Mouse (Mus musculus): ENCODE measurements around the gene Chst14. TPM values are rescaled to one million over a fixed set of nuclear protein-coding genes. Genes with fewer than 3 reads are reported as not detected.

The Chst14 gene
- polyA plus RNA-seq, 1 experiment = 1.0 TPM

DNA sequence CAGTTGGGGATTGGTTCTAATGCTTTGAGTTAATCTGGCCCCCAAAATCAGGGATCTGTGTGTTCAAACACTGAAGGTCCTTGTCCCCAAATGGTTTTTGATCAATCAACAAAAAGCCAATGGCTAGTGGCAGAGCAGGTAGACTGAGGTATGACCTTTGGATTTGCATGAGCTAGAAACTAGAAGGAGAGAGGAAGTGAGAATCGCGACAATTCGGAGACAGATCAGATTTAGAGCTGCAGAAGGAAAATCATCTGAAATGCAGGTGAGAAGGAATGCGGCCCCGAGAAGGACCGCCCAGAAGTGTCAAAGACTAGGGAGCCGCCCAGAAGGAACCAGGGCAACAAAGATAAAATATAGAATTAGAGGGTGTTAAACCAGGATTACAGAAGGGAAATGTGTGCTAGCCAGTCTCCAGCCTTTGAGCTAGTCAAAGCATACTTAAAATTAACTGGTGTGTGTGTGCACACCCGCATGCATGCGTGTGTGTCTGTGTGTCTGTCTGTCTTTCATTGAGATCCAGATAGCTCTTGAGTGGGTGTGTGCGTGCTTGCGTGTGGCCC, 43.4 kb downstream of the Chst14 start:
- no peak overlapping the region for H3K27ac ChIP-seq (ENCODE audit: control insufficient read depth, insufficient read depth, low read depth, low read length)
- no peaks in the 10 kb centered on the region for H3K27me3 ChIP-seq (ENCODE audit: control insufficient read depth, insufficient read depth, low read length)
- H3K4me3 ChIP-seq (ENCODE audit: control insufficient read depth, low read depth, low read length) = no peak overlapping the region
- peaks cover 3% of the 10 kb centered on the region; the same call in 1 of the 2 replicates for H3K4me1 ChIP-seq (ENCODE audit: control insufficient read depth, insufficient read depth, low read length)
- H3K36me3 ChIP-seq (ENCODE audit: control insufficient read depth, insufficient read depth, low read length) = no peaks in the 10 kb centered on the region
- TF ChIP-seq CTCF (IDR thresholded peaks at IDR 0.05; ENCODE audit: control insufficient read depth, insufficient read depth, insufficient replicate concordance, low read depth, low read length) = no peak
- no peak for TF ChIP-seq POLR2A (IDR thresholded peaks at IDR 0.05; ENCODE audit: control insufficient read depth, low read depth, low read length)

DNA sequence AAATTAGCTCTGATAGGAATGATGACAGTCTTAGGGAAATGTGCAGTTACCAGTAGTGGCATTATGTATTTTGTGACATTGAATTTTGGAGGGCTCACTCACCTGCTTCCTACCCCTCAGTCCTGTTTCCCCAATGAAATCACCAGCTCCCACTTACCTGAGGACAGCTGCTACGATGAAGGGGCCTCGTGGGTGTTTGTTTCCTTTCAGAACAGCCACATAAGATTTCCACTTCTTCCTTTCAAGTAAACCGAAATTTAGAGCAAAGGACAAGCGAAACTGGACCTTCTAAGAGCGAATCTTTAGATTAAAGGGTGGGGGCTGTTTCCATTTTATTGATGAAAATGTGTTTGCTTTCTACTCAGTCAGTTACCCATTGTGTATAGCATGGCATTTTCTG, 45.8 kb downstream of the Chst14 start:
- Histone ChIP-seq H3K27me3 (ENCODE audit: control insufficient read depth, insufficient read depth, low read length) (no peaks in the 10 kb centered on the region), H3K4me3 (ENCODE audit: control insufficient read depth, low read depth, low read length) (no peak overlapping the region), H3K36me3 (ENCODE audit: control insufficient read depth, insufficient read depth, low read length) (no peaks in the 10 kb centered on the region), H3K4me1 (ENCODE audit: control insufficient read depth, insufficient read depth, low read length) (peaks cover 14% of the 10 kb centered on the region), H3K27ac (ENCODE audit: control insufficient read depth, insufficient read depth, low read depth, low read length) (no peak overlapping the region)
- no peak for TF ChIP-seq CTCF (IDR thresholded peaks at IDR 0.05; ENCODE audit: control insufficient read depth, insufficient read depth, insufficient replicate concordance, low read depth, low read length)
- TF ChIP-seq POLR2A (IDR thresholded peaks at IDR 0.05; ENCODE audit: control insufficient read depth, low read depth, low read length) = no peak

- TF ChIP-seq POLR2A (IDR thresholded peaks at IDR 0.05; ENCODE audit: control insufficient read depth, low read depth, low read length) (no peak), CTCF (IDR thresholded peaks at IDR 0.05; ENCODE audit: control insufficient read depth, insufficient read depth, insufficient replicate concordance, low read depth, low read length) (peak; percentile 88)
- Histone ChIP-seq H3K4me1 (ENCODE audit: control insufficient read depth, insufficient read depth, low read length) (peaks cover 14% of the 10 kb centered on the region), H3K36me3 (ENCODE audit: control insufficient read depth, insufficient read depth, low read length) (no peaks in the 10 kb centered on the region), H3K27ac (ENCODE audit: control insufficient read depth, insufficient read depth, low read depth, low read length) (no peak overlapping the region), H3K4me3 (ENCODE audit: control insufficient read depth, low read depth, low read length) (peak overlapping the region; percentile 66), H3K27me3 (ENCODE audit: control insufficient read depth, insufficient read depth, low read length) (no peaks in the 10 kb centered on the region)
Measured at GRCm38 (mm10) chr2:118972687-118973376, 46.5 kb downstream of the Chst14 start.

- H3K36me3 ChIP-seq (ENCODE audit: control insufficient read depth, insufficient read depth, low read length) = no peaks in the 10 kb centered on the region
- no peak for TF ChIP-seq CTCF (IDR thresholded peaks at IDR 0.05; ENCODE audit: control insufficient read depth, insufficient read depth, insufficient replicate concordance, low read depth, low read length)
- no peak for TF ChIP-seq POLR2A (IDR thresholded peaks at IDR 0.05; ENCODE audit: control insufficient read depth, low read depth, low read length)
- peak overlapping the region; percentile 75 for H3K4me3 ChIP-seq (ENCODE audit: control insufficient read depth, low read depth, low read length)
- peaks cover 14% of the 10 kb centered on the region for H3K4me1 ChIP-seq (ENCODE audit: control insufficient read depth, insufficient read depth, low read length)
- no peak overlapping the region for H3K27ac ChIP-seq (ENCODE audit: control insufficient read depth, insufficient read depth, low read depth, low read length)
- H3K27me3 ChIP-seq (ENCODE audit: control insufficient read depth, insufficient read depth, low read length) = no peaks in the 10 kb centered on the region
Measured at GRCm38 (mm10) chr2:118975855-118976254, 49.6 kb downstream of the Chst14 start.

GRCm38 (mm10) chr2:118976282-118976929, 50.1 kb downstream of the Chst14 start:
- no peak overlapping the region for H3K27ac ChIP-seq (ENCODE audit: control insufficient read depth, insufficient read depth, low read depth, low read length)
- no peaks in the 10 kb centered on the region for H3K27me3 ChIP-seq (ENCODE audit: control insufficient read depth, insufficient read depth, low read length)
- H3K4me3 ChIP-seq (ENCODE audit: control insufficient read depth, low read depth, low read length) = peak overlapping the region; percentile 75
- peaks cover 14% of the 10 kb centered on the region for H3K4me1 ChIP-seq (ENCODE audit: control insufficient read depth, insufficient read depth, low read length)
- H3K36me3 ChIP-seq (ENCODE audit: control insufficient read depth, insufficient read depth, low read length) = no peaks in the 10 kb centered on the region
- TF ChIP-seq POLR2A (IDR thresholded peaks at IDR 0.05; ENCODE audit: control insufficient read depth, low read depth, low read length) (no peak), CTCF (IDR thresholded peaks at IDR 0.05; ENCODE audit: control insufficient read depth, insufficient read depth, insufficient replicate concordance, low read depth, low read length) (peak; percentile 46; the same call in 1 of the 2 replicates)

GRCm38 (mm10) chr2:118976941-118977340, 50.6 kb downstream of the Chst14 start:
- no peaks in the 10 kb centered on the region for H3K27me3 ChIP-seq (ENCODE audit: control insufficient read depth, insufficient read depth, low read length)
- H3K27ac ChIP-seq (ENCODE audit: control insufficient read depth, insufficient read depth, low read depth, low read length) = no peak overlapping the region

DNA sequence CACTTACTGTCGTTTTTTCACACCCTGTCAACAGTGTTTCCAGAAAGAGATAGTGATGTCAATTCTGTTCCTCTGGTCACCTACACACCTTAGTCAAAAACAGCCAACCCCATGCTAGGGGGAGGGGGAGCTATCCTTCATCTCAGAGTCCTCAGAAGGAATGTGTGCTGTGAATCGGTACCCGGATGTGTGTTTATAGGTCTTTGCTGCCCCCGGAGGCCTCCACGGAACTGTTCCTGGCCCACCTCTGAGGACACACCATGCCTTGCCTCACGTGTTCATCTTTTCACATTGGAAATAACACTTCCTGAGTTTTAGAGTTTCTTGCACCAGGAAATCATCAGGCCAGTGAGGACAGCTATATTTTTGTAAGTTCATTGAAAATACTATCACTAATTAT, 51.8 kb downstream of the Chst14 start:
- Histone ChIP-seq H3K4me1 (ENCODE audit: control insufficient read depth, insufficient read depth, low read length) (peaks cover 12% of the 10 kb centered on the region), H3K36me3 (ENCODE audit: control insufficient read depth, insufficient read depth, low read length) (no peaks in the 10 kb centered on the region), H3K27ac (ENCODE audit: control insufficient read depth, insufficient read depth, low read depth, low read length) (no peak overlapping the region), H3K27me3 (ENCODE audit: control insufficient read depth, insufficient read depth, low read length) (no peaks in the 10 kb centered on the region), H3K4me3 (ENCODE audit: control insufficient read depth, low read depth, low read length) (no peak overlapping the region)
- TF ChIP-seq CTCF (IDR thresholded peaks at IDR 0.05; ENCODE audit: control insufficient read depth, insufficient read depth, insufficient replicate concordance, low read depth, low read length) (no peak), POLR2A (IDR thresholded peaks at IDR 0.05; ENCODE audit: control insufficient read depth, low read depth, low read length) (no peak)

More at GRCm38 (mm10) chr2:118976941-118977340, 50.6 kb downstream of the Chst14 start:
- TF ChIP-seq CTCF (IDR thresholded peaks at IDR 0.05; ENCODE audit: control insufficient read depth, insufficient read depth, insufficient replicate concordance, low read depth, low read length) (no peak), POLR2A (IDR thresholded peaks at IDR 0.05; ENCODE audit: control insufficient read depth, low read depth, low read length) (no peak)
- no peak overlapping the region for H3K4me3 ChIP-seq (ENCODE audit: control insufficient read depth, low read depth, low read length)
- H3K4me1 ChIP-seq (ENCODE audit: control insufficient read depth, insufficient read depth, low read length) = peaks cover 14% of the 10 kb centered on the region
- H3K36me3 ChIP-seq (ENCODE audit: control insufficient read depth, insufficient read depth, low read length) = no peaks in the 10 kb centered on the region

Other genes with a start within 250 kb of the Chst14 start
- 1.8 and 1.9 TPM in 2 replicates for gene Ankrd63, start 222.5 kb upstream of the Chst14 start, polyA plus RNA-seq (2012; rRNA removed)
- 17.6 and 17.9 TPM in 2 replicates for gene Plcb2, start 198.1 kb upstream of the Chst14 start, polyA plus RNA-seq (2012; rRNA removed)
- 12.6 and 13.4 TPM in 2 replicates for gene Inafm2, start 180.7 kb upstream of the Chst14 start, polyA plus RNA-seq (2012; rRNA removed)
- 0.80 and 0.85 TPM in 2 replicates for gene Ccdc9b, start 163.8 kb upstream of the Chst14 start, polyA plus RNA-seq (2012; rRNA removed)
- gene Phgr1, start 153.7 kb upstream of the Chst14 start, polyA plus RNA-seq (2012; rRNA removed) = 0.49 and 1.1 TPM in 2 replicates
- gene Disp2, start 146.8 kb upstream of the Chst14 start, polyA plus RNA-seq (2012; rRNA removed) = 0.28 and 0.77 TPM in 2 replicates
- 123 and 126 TPM in 2 replicates for gene Knstrn, start 112.5 kb upstream of the Chst14 start, polyA plus RNA-seq (2012; rRNA removed)
- gene Ivd, start 64.5 kb upstream of the Chst14 start, polyA plus RNA-seq (2012; rRNA removed) = 22.2 and 41.3 TPM in 2 replicates
- gene Bahd1, start 26.1 kb upstream of the Chst14 start, polyA plus RNA-seq (2012; rRNA removed) = 10.0 and 12.8 TPM in 2 replicates
- 3.2 and 3.3 TPM in 2 replicates for gene Ccdc32, start 102.9 kb downstream of the Chst14 start, polyA plus RNA-seq (2012; rRNA removed)
- gene Rpusd2, start 108.3 kb downstream of the Chst14 start, polyA plus RNA-seq (2012; rRNA removed) = 4.7 and 4.8 TPM in 2 replicates
- 1.8 and 2.2 TPM in 2 replicates for gene Knl1, start 120.6 kb downstream of the Chst14 start, polyA plus RNA-seq (2012; rRNA removed)
- gene Rad51, start 186.3 kb downstream of the Chst14 start, polyA plus RNA-seq (2012; rRNA removed) = 12.2 and 15.1 TPM in 2 replicates
- 9.2 and 10.7 TPM in 2 replicates for gene Rmdn3, start 230.5 kb downstream of the Chst14 start, polyA plus RNA-seq (2012; rRNA removed)
- 6.4 and 11.9 TPM in 2 replicates for gene Gchfr, start 241.3 kb downstream of the Chst14 start, polyA plus RNA-seq (2012; rRNA removed)
- 4.7 and 4.8 TPM in 2 replicates for gene Gm14137, start 248.0 kb downstream of the Chst14 start, polyA plus RNA-seq (2012; rRNA removed)